Mouse (Mus musculus) regulatory T cell (primary cell): ENCODE measurements at regions not wholly inside any gene's neighbourhood (a gene's known extent, or its start where the extent isn't known, plus 50 kb on each side); places are given as distances from the start of the nearest gene placed in this dataset.

Experiments
- in situ Hi-C: fragments of 300-600 bp; cut with MboI, MseI; formaldehyde crosslinking; loops from one replicate; pipeline ENCODE4 v1.15.1; 2025; ENCODE audit warnings: high pct_unique_total_duplicates

GRCm38 (mm10) chr9:84408260-84409203 lies 483.6 kb downstream of the Bckdhb start:
- in situ Hi-C loops = no loop called here
